Mouse (Mus musculus) hindbrain, embryonic 10.5 days (tissue): ENCODE measurements around the gene Cop1. TPM values are rescaled to one million over a fixed set of nuclear protein-coding genes. Genes with fewer than 3 reads are reported as not detected.

Source experiments
- DNase-seq: peaks from one replicate; pipeline ENCODE4 v3.0.0-alpha.2; 2017; ENCODE audit warnings: low spot score
- H3K27ac ChIP-seq: fragments of 300-500 bp; sonication (generic); 2 replicates; pipeline ENCODE4 v1.5.1; 2016; ENCODE audit warnings: mild to moderate bottlenecking, moderate library complexity
- H3K27me3 ChIP-seq: fragments of 300-500 bp; sonication (generic); 2 replicates; pipeline ENCODE4 v1.6.1; 2016; ENCODE audit warnings: mild to moderate bottlenecking; ENCODE audit not compliant: poor library complexity, insufficient read depth, severe bottlenecking
- H3K36me3 ChIP-seq: fragments of 300-500 bp; sonication (generic); 2 replicates; pipeline ENCODE4 v1.6.1; 2016; ENCODE audit warnings: mild to moderate bottlenecking, moderate library complexity
- H3K4me1 ChIP-seq: fragments of 300-500 bp; sonication (generic); replicated peaks from 2 replicates; pipeline ENCODE4 v1.6.1; 2016; ENCODE audit warnings: mild to moderate bottlenecking
- H3K4me3 ChIP-seq: fragments of 300-500 bp; sonication (generic); 2 replicates; pipeline ENCODE4 v1.5.1; 2016; ENCODE audit warnings: mild to moderate bottlenecking, moderate library complexity
- H3K9me3 ChIP-seq: fragments of 300-500 bp; sonication (generic); 2 replicates; pipeline ENCODE4 v1.6.1; 2016; ENCODE audit warnings: mild to moderate bottlenecking, moderate library complexity
- WGBS: fragments of 180-500 bp; shearing (Covaris S2); methylation state at CpG from one replicate; pipeline ENCODE4 v1.1.7; 2016; 5-methylcytosine and 5-hydroxymethylcytosine counted together
- polyA plus RNA-seq: library from polyadenylated mRNA; unstranded; fragments of >200 nt; fragmentation: Nextera tagmentation; extraction: Ambion mirVana; gene quantifications from 2 replicates; pipeline ENCODE4 v1.2.1, GENCODE M21; 2016

Gene Cop1
- polyA plus RNA-seq, 1 experiment from 2014 or later, result 21.4 TPM

DNA sequence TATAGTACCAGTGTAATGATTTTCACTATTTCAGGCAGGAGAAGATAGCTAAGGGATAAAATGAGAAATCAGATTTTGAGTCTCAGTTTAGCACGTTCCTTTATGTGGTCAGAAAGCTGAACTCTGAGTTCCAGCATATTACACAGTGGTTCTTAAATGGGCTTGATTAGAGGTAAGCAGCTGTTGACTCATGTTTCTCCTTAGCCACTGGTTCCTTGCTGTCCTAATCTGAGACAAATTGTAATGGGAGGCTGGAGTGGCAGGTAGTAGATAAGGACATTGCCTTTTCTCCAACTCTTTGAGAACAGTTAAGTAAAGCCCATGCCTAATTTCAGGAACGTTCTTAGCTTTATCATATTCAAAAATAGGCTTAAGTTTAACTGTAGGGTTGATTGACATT lies 3.6 kb downstream of the Cop1 start:
- no peaks in the 10 kb centered on the region for H3K9me3 ChIP-seq
- H3K27me3 ChIP-seq, result no peaks in the 10 kb centered on the region
- WGBS, result 93% methylated on average over 2 of the region's 2 CpGs
- H3K4me1 ChIP-seq, result peaks cover 21% of the 10 kb centered on the region
- no peak overlapping the region for H3K4me3 ChIP-seq
- H3K36me3 ChIP-seq, result peaks cover 20% of the 10 kb centered on the region
- no peak overlapping the region for H3K27ac ChIP-seq
- DNase-seq, result no peak

DNA sequence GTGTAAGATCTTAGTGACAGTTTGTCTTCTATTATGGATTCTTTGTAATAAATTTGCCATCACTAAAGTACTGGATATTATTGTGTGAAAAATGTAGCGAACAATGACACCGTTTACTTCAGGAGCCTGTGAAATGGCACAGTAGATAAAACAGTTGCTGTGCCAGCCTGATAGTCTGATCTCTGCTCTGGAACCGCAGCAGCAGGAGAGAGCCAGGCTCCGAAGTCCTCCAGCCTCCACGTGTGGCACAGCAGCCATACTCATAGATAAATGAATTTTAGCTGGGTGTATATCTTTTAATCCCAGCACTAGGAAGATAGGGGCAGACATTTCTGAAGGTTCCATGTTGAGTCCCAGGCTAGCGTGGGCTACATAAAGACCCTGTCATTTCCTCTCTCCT lies 6.0 kb downstream of the Cop1 start:
- Histone ChIP-seq H3K27me3 (no peaks in the 10 kb centered on the region), H3K9me3 (no peaks in the 10 kb centered on the region), H3K36me3 (peaks cover 32% of the 10 kb centered on the region), H3K4me1 (peaks cover 20% of the 10 kb centered on the region), H3K27ac (no peak overlapping the region), H3K4me3 (no peak overlapping the region)
- 93% methylated on average over 6 of the region's 6 CpGs for WGBS
- no peak for DNase-seq

GRCm38 (mm10) chr1:159250320-159250719 lies 18.2 kb downstream of the Cop1 start:
- H3K27me3 ChIP-seq, result no peaks in the 10 kb centered on the region
- no peak overlapping the region for H3K4me3 ChIP-seq
- peaks cover 62% of the 10 kb centered on the region for H3K36me3 ChIP-seq
- no peak overlapping the region for H3K27ac ChIP-seq
- DNase-seq, result no peak
- no peaks in the 10 kb centered on the region for H3K4me1 ChIP-seq
- H3K9me3 ChIP-seq, result no peaks in the 10 kb centered on the region
- 98% methylated on average over 2 of the region's 2 CpGs for WGBS

- Histone ChIP-seq H3K36me3 (peaks cover 65% of the 10 kb centered on the region), H3K27ac (no peak overlapping the region), H3K9me3 (no peaks in the 10 kb centered on the region), H3K4me3 (no peak overlapping the region), H3K27me3 (no peaks in the 10 kb centered on the region), H3K4me1 (no peaks in the 10 kb centered on the region)
- 94% methylated on average over 2 of the region's 2 CpGs for WGBS
- no peak for DNase-seq
These were observed 21.0 kb downstream of the Cop1 start for GRCm38 (mm10) chr1:159253078-159253477.

DNA sequence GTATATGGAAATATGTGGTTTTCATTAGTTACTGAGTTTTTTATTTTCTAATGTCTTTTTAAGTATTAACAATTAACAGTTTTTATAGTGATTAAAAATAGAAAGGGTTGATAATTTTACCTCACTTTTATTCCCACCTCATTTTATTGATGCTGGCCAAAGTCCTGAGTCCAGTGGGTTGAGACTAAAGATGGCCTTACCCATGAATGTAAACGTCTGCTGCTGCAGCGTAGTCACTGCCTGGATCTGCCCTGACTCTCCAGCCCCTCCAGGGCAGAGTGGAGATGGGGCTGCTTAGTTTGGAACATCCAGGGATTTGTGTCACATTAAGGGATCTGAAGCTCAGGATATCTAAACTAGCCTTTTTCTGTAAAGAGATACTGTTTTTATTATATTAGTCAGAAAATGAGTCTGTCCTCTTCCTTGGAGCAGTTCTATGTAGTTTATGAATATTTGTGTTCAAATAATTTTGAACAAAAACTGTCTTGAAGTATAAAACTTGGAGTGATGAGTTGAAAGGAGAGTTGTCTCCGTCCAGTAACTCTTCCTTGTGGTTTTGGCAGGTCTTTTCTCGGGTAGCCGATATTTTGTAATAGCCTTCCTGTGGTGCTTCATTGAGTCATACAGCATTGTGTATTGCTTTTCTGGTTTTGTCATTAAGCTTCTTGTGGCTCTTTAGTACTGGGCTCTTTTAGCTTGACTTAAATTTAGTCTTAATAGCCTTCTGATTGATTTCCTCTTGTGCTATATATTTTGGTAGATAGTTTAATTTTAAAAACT lies 23.0 kb downstream of the Cop1 start:
- H3K36me3 ChIP-seq, result peaks cover 78% of the 10 kb centered on the region

DNA sequence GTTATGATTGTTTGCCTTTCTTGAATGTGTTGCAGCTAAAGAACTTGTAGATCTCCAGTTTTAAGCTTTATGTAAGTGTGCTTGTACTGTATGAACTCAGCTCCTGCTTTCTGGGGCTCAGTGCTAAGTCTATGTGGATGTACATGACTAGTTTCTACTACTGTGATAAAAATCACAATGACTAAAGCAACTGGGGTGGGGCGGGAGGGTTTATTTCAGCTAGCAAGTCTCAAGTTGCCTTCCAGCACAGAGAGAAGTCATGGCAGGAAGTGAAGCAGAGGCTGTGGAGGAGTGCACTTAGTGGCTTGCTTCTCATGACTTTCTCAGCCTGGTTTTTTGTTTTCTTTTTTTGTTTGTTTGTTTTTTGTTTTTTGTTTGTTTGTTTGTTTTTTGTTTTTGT lies 24.4 kb downstream of the Cop1 start:
- H3K9me3 ChIP-seq, result no peaks in the 10 kb centered on the region
- no peak overlapping the region for H3K4me3 ChIP-seq
- H3K27me3 ChIP-seq, result no peaks in the 10 kb centered on the region
- no peak overlapping the region for H3K27ac ChIP-seq
- H3K36me3 ChIP-seq, result peaks cover 71% of the 10 kb centered on the region
- 86% methylated on average over 1 of the region's 1 CpGs for whole genome bisulfite sequencing
- DNase-seq, result no peak
- H3K4me1 ChIP-seq, result no peaks in the 10 kb centered on the region

More for the DNA sequence above, 23.0 kb downstream of the Cop1 start:
- no peaks in the 10 kb centered on the region for H3K9me3 ChIP-seq
- DNase-seq, result no peak
- 92% methylated on average over 5 of the region's 5 CpGs for WGBS
- H3K4me3 ChIP-seq, result no peak overlapping the region
- no peaks in the 10 kb centered on the region for H3K4me1 ChIP-seq
- no peak overlapping the region for H3K27ac ChIP-seq
- H3K27me3 ChIP-seq, result no peaks in the 10 kb centered on the region

GRCm38 (mm10) chr1:159263820-159264219 lies 31.7 kb downstream of the Cop1 start:
- WGBS, result 95% methylated on average over 3 of the region's 3 CpGs
- no peak overlapping the region for H3K4me3 ChIP-seq
- no peak for DNase-seq
- H3K27ac ChIP-seq, result no peak overlapping the region
- H3K36me3 ChIP-seq, result peaks cover 37% of the 10 kb centered on the region
- H3K4me1 ChIP-seq, result no peaks in the 10 kb centered on the region
- H3K9me3 ChIP-seq, result no peaks in the 10 kb centered on the region
- H3K27me3 ChIP-seq, result no peaks in the 10 kb centered on the region

DNA sequence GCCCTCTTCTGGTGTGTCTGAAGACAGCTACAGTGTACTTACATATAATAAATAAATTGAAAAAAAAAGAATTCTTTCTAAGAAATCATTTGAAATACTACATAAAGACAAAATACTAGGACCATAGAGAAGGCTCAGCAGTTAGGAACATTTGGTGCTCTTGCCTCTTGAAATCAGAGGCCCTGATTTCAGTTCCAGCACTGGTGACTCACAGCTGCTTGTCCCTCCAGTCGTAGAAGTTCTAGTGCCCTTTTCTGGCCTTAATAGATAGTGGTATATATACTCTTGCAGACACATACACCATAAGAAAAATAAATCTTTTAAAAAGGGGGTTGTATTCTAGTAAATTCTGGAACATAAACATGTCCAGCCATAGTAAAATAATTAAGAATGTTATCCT lies 48.0 kb downstream of the Cop1 start:
- Histone ChIP-seq H3K9me3 (no peaks in the 10 kb centered on the region), H3K4me3 (no peak overlapping the region), H3K4me1 (no peaks in the 10 kb centered on the region), H3K27ac (no peak overlapping the region), H3K27me3 (no peaks in the 10 kb centered on the region), H3K36me3 (peaks cover 61% of the 10 kb centered on the region)
- no peak for DNase-seq
- WGBS, result 88% methylated on average over 1 of the region's 1 CpGs

GRCm38 (mm10) chr1:159281861-159282260 lies 49.7 kb downstream of the Cop1 start:
- Histone ChIP-seq H3K36me3 (peaks cover 65% of the 10 kb centered on the region), H3K27me3 (no peaks in the 10 kb centered on the region), H3K27ac (no peak overlapping the region), H3K4me3 (no peak overlapping the region), H3K4me1 (no peaks in the 10 kb centered on the region), H3K9me3 (no peaks in the 10 kb centered on the region)
- 94% methylated on average over 1 of the region's 1 CpGs for WGBS
- no peak for DNase-seq

- H3K4me3 ChIP-seq, result no peak overlapping the region
- H3K9me3 ChIP-seq, result no peaks in the 10 kb centered on the region
- H3K36me3 ChIP-seq, result peaks cover 51% of the 10 kb centered on the region
- WGBS, result 70% methylated on average over 1 of the region's 1 CpGs
- no peaks in the 10 kb centered on the region for H3K27me3 ChIP-seq
- no peaks in the 10 kb centered on the region for H3K4me1 ChIP-seq
- DNase-seq, result no peak
- no peak overlapping the region for H3K27ac ChIP-seq
These were observed 54.7 kb downstream of the Cop1 start for GRCm38 (mm10) chr1:159286833-159287232.

DNA sequence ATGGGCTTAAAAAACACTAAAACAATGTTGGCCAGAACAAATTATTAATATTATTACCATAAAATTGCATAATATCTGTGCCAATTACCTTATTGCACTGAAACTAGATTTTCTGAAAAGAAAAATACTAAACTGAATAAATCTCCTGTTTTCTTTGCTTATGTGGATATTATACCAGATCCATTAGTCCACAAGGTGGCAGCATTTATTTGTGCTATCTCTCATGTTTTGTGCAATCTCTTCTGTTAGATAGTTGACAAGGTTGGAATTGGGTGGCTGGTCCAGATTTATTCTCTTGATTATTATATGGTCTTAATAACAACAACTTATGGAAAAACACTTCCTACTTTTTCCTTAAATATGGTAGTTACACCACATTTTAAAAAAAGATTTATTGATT lies 58.1 kb downstream of the Cop1 start:
- H3K4me3 ChIP-seq, result no peak overlapping the region
- no peak overlapping the region for H3K27ac ChIP-seq
- no peak for DNase-seq
- H3K9me3 ChIP-seq, result no peaks in the 10 kb centered on the region
- no peaks in the 10 kb centered on the region for H3K4me1 ChIP-seq
- no peaks in the 10 kb centered on the region for H3K27me3 ChIP-seq
- peaks cover 45% of the 10 kb centered on the region for H3K36me3 ChIP-seq

DNA sequence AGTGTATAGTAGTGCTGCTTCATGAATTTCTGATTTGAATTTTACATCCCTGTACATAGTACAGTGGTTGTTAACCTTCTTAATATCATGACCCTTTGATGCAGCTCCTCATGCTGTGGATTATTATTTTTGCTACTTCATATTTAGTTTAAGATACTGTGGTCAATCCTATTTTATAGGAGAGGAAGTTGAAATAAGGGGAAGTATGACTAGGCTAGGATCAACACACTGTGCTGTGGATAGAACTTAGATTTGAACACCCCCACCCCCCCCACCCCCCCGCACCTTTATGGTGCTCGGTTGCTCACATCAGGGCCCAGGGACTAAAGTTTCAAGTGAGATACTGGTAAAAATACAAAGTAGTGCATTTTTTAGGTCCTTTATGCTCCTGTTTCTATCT lies 58.7 kb downstream of the Cop1 start:
- no peak overlapping the region for H3K27ac ChIP-seq
- 93% methylated on average over 2 of the region's 2 CpGs for WGBS
- H3K4me1 ChIP-seq, result no peaks in the 10 kb centered on the region
- no peaks in the 10 kb centered on the region for H3K9me3 ChIP-seq
- peaks cover 44% of the 10 kb centered on the region for H3K36me3 ChIP-seq
- H3K4me3 ChIP-seq, result no peak overlapping the region
- DNase-seq, result no peak
- H3K27me3 ChIP-seq, result no peaks in the 10 kb centered on the region

DNA sequence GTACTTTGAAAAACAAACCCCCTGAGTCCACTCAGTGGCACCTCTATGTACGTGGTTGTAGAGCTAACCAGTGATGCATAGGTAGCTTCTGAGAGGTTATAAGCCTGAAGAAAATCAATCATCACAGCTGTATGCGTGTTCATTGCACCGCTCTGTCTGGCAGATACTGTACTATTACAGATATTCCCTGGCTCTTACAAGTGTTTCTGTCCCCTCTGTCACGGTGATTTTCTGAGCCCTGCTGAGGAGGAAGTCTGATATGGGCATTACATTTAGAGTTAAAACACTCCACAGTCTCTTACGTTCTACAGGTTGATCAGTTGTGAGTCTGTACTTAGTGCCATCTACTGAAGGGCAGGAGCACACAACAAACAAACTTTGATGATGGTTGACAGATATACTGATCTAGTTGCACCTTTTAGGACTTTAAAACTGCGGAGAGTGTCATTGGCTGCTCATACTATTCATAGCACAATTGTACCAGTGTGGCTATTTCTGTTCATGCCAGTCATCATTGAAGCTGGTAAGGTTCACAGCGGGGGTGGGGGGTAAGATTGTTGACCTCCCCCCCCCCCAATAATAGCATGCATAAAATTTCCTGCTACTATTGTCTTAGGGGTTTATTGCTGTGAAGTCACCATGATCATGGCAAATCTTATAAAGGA lies 69.4 kb downstream of the Cop1 start:
- Histone ChIP-seq H3K36me3 (peaks cover 17% of the 10 kb centered on the region; the same call in 1 of the 2 replicates), H3K4me1 (no peaks in the 10 kb centered on the region), H3K4me3 (no peak overlapping the region), H3K27ac (no peak overlapping the region), H3K27me3 (no peaks in the 10 kb centered on the region), H3K9me3 (no peaks in the 10 kb centered on the region)
- no peak for DNase-seq
- WGBS, result 94% methylated on average over 7 of the region's 7 CpGs
